Mouse (Mus musculus): ENCODE measurements around the gene Nop10. TPM values are rescaled to one million over a fixed set of nuclear protein-coding genes. Genes with fewer than 3 reads are reported as not detected.
A peak's percentile ranks its signal among the peaks of the same experiment; 100 is the strongest.
"Not testable (repeated sequence)": the region's sequence is repeated elsewhere in the genome, so short reads cannot be mapped to it uniquely, and the experiment has no call there.

Nop10 gene
- polyA plus RNA-seq, 2 experiments = 150 to 210 TPM

GRCm38 (mm10) chr2:112285031-112285390 is 23.3 kb downstream of the Nop10 start:
- DNase-seq (ENCODE audit: low spot score) (no peak), ATAC-seq (ENCODE audit: low FRiP score, low read depth) (no peak)
- Histone ChIP-seq H3K27ac (replicated peaks; ENCODE audit: low read depth, low read length) (no peak overlapping the region), H3K9ac (ENCODE audit: low read depth, low read length, severe bottlenecking) (peak overlapping the region; percentile 53; the same call in 1 of the 2 replicates), H3K36me3 (ENCODE audit: control insufficient read depth, insufficient read depth, low read length) (no peaks in the 10 kb centered on the region), H3K9me3 (ENCODE audit: control insufficient read depth, low read length) (no peaks in the 10 kb centered on the region), H3K4me2 (replicated peaks; ENCODE audit: low read depth, low read length, severe bottlenecking) (peak overlapping the region; percentile 70), H3K27me3 (ENCODE audit: control insufficient read depth, insufficient read depth, low read length) (no peaks in the 10 kb centered on the region), H3K4me3 (replicated peaks; ENCODE audit: low read length) (peak overlapping the region; percentile 40), H3K4me1 (ENCODE audit: control insufficient read depth, insufficient read depth, low read length) (peaks cover 6% of the 10 kb centered on the region; the same call in 1 of the 2 replicates)
- 59% methylated on average over 6 of the region's 6 CpGs for WGBS
- TF ChIP-seq POLR2A (IDR thresholded peaks at IDR 0.05; ENCODE audit: borderline replicate concordance, extremely low read depth, insufficient read depth, insufficient read length) = no peak

DNA sequence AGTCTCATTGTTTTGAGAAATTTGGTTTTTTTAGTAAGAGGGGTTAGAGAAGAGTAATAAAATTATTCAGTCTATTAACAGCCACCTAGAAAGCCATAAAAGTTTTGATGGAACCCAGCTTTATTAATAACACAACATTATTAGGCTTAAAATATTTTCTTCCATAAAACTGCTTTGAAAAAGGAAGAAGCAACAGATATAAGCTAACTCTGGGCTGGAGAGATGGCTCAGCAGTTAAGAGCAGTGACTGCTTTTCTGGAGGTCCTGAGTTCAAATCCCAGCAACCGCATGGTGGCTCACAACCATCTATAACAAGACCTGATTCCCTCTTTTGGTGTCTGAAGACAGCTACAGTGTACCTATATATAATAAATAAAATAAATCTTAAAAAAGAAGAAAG is 24.3 kb downstream of the Nop10 start:
- not testable (repeated sequence) for H3K9ac ChIP-seq (ENCODE audit: low read depth, low read length, severe bottlenecking); H3K27me3 ChIP-seq (ENCODE audit: control insufficient read depth, insufficient read depth, low read length); H3K27ac ChIP-seq (replicated peaks; ENCODE audit: low read depth, low read length); H3K4me2 ChIP-seq (replicated peaks; ENCODE audit: low read depth, low read length, severe bottlenecking); H3K9me3 ChIP-seq (ENCODE audit: control insufficient read depth, low read length); H3K4me3 ChIP-seq (replicated peaks; ENCODE audit: low read length); H3K4me1 ChIP-seq (ENCODE audit: control insufficient read depth, insufficient read depth, low read length); DNase-seq (ENCODE audit: low spot score); ATAC-seq (ENCODE audit: low FRiP score, low read depth); H3K36me3 ChIP-seq (ENCODE audit: control insufficient read depth, insufficient read depth, low read length)
- 89% methylated on average over 1 of the region's 1 CpGs for WGBS

- Histone ChIP-seq H3K9ac (ENCODE audit: low read depth, low read length, severe bottlenecking) (no peak overlapping the region), H3K27ac (replicated peaks; ENCODE audit: low read depth, low read length) (no peak overlapping the region), H3K4me1 (ENCODE audit: control insufficient read depth, insufficient read depth, low read length) (peaks cover 6% of the 10 kb centered on the region; the same call in 1 of the 2 replicates), H3K4me2 (replicated peaks; ENCODE audit: low read depth, low read length, severe bottlenecking) (no peak overlapping the region), H3K9me3 (ENCODE audit: control insufficient read depth, low read length) (no peaks in the 10 kb centered on the region), H3K27me3 (ENCODE audit: control insufficient read depth, insufficient read depth, low read length) (no peaks in the 10 kb centered on the region), H3K36me3 (ENCODE audit: control insufficient read depth, insufficient read depth, low read length) (no peaks in the 10 kb centered on the region), H3K4me3 (replicated peaks; ENCODE audit: low read length) (no peak overlapping the region)
- DNase-seq (ENCODE audit: low spot score) (no peak), ATAC-seq (ENCODE audit: low FRiP score, low read depth) (no peak)
- no peak for TF ChIP-seq POLR2A (IDR thresholded peaks at IDR 0.05; ENCODE audit: borderline replicate concordance, extremely low read depth, insufficient read depth, insufficient read length)
- 69% methylated on average over 4 of the region's 4 CpGs for WGBS
These were observed 25.3 kb downstream of the Nop10 start for GRCm38 (mm10) chr2:112287059-112287458.

- no peak for TF ChIP-seq POLR2A (IDR thresholded peaks at IDR 0.05; ENCODE audit: borderline replicate concordance, extremely low read depth, insufficient read depth, insufficient read length)
- ATAC-seq (ENCODE audit: low FRiP score, low read depth) (no peak), DNase-seq (ENCODE audit: low spot score) (no peak)
- Histone ChIP-seq H3K27ac (replicated peaks; ENCODE audit: low read depth, low read length) (no peak overlapping the region), H3K4me2 (replicated peaks; ENCODE audit: low read depth, low read length, severe bottlenecking) (no peak overlapping the region), H3K9ac (ENCODE audit: low read depth, low read length, severe bottlenecking) (no peak overlapping the region), H3K4me3 (replicated peaks; ENCODE audit: low read length) (no peak overlapping the region), H3K9me3 (ENCODE audit: control insufficient read depth, low read length) (no peaks in the 10 kb centered on the region), H3K4me1 (ENCODE audit: control insufficient read depth, insufficient read depth, low read length) (peaks cover 4% of the 10 kb centered on the region; the same call in 1 of the 2 replicates), H3K27me3 (ENCODE audit: control insufficient read depth, insufficient read depth, low read length) (no peaks in the 10 kb centered on the region), H3K36me3 (ENCODE audit: control insufficient read depth, insufficient read depth, low read length) (no peaks in the 10 kb centered on the region)
- WGBS = 81% methylated on average over 3 of the region's 3 CpGs
These were observed 27.8 kb downstream of the Nop10 start for GRCm38 (mm10) chr2:112289507-112289906.

GRCm38 (mm10) chr2:112292823-112293222 is 31.1 kb downstream of the Nop10 start:
- Histone ChIP-seq H3K4me1 (ENCODE audit: control insufficient read depth, insufficient read depth, low read length) (no peaks in the 10 kb centered on the region), H3K9ac (ENCODE audit: low read depth, low read length, severe bottlenecking) (no peak overlapping the region), H3K27me3 (ENCODE audit: control insufficient read depth, insufficient read depth, low read length) (no peaks in the 10 kb centered on the region), H3K9me3 (ENCODE audit: control insufficient read depth, low read length) (no peaks in the 10 kb centered on the region), H3K27ac (replicated peaks; ENCODE audit: low read depth, low read length) (no peak overlapping the region), H3K36me3 (ENCODE audit: control insufficient read depth, insufficient read depth, low read length) (no peaks in the 10 kb centered on the region), H3K4me3 (replicated peaks; ENCODE audit: low read length) (no peak overlapping the region), H3K4me2 (replicated peaks; ENCODE audit: low read depth, low read length, severe bottlenecking) (no peak overlapping the region)
- 86% methylated on average over 2 of the region's 2 CpGs for WGBS
- ATAC-seq (ENCODE audit: low FRiP score, low read depth) (no peak), DNase-seq (ENCODE audit: low spot score) (no peak)
- no peak for TF ChIP-seq POLR2A (IDR thresholded peaks at IDR 0.05; ENCODE audit: borderline replicate concordance, extremely low read depth, insufficient read depth, insufficient read length)

GRCm38 (mm10) chr2:112296211-112296610 is 34.5 kb downstream of the Nop10 start:
- H3K36me3 ChIP-seq (ENCODE audit: control insufficient read depth, insufficient read depth, low read length) = no peaks in the 10 kb centered on the region
- no peaks in the 10 kb centered on the region for H3K9me3 ChIP-seq (ENCODE audit: control insufficient read depth, low read length)
- no peak overlapping the region for H3K27ac ChIP-seq (replicated peaks; ENCODE audit: low read depth, low read length)
- 80% methylated on average over 3 of the region's 3 CpGs for WGBS
- no peaks in the 10 kb centered on the region for H3K27me3 ChIP-seq (ENCODE audit: control insufficient read depth, insufficient read depth, low read length)
- ATAC-seq (ENCODE audit: low FRiP score, low read depth) (no peak), DNase-seq (ENCODE audit: low spot score) (no peak)
- H3K9ac ChIP-seq (ENCODE audit: low read depth, low read length, severe bottlenecking) = no peak overlapping the region
- H3K4me3 ChIP-seq (replicated peaks; ENCODE audit: low read length) = no peak overlapping the region
- H3K4me1 ChIP-seq (ENCODE audit: control insufficient read depth, insufficient read depth, low read length) = no peaks in the 10 kb centered on the region
- TF ChIP-seq POLR2A (IDR thresholded peaks at IDR 0.05; ENCODE audit: borderline replicate concordance, extremely low read depth, insufficient read depth, insufficient read length) = no peak
- H3K4me2 ChIP-seq (replicated peaks; ENCODE audit: low read depth, low read length, severe bottlenecking) = no peak overlapping the region
